Mouse (Mus musculus) liver, adult 2 months (tissue): Measurements from ENCODE around the gene Nob1.

Experiments
- CTCF ChIP-seq: fragments of 200-500 bp; IDR thresholded peaks from 2 replicates; pipeline ENCODE4 v1.5.1; 2011; ENCODE audit warnings: low read depth, low read length, control low read depth
- POLR2A ChIP-seq: fragments of 200-500 bp; IDR thresholded peaks from 2 replicates; pipeline ENCODE4 v1.6.1; 2011; ENCODE audit warnings: low read length, control low read depth; ENCODE audit not compliant: insufficient read depth; ENCODE audit errors: extremely low read depth

DNA sequence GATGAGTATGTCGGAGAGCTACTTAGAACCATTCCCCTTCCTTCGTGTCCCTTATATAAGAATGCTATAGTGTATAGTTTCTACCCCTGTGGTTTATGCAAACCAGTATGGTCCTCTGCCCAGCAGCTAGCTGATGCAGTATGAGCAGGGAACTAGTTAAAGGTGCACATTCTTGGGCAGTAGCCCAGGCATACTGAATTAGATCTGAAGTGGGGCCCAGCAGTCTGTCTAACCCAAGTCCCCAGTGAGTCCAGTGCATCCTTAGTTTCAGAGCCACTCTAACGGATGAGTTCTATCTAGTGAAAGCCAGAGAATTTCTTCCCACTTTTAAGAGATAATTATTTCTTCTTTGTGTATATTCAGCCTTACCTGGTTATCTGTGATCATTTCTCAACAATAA is 47.5 kb downstream of the Nob1 start:
- no peak for TF ChIP-seq CTCF
- TF ChIP-seq POLR2A = no peak
